Mouse (Mus musculus) gastrocnemius, postnatal 25 days (tissue): ENCODE measurements around the gene Lpin2. TPM values are rescaled to one million over a fixed set of nuclear protein-coding genes. Genes with fewer than 3 reads are reported as not detected.

Experiments
- total RNA-seq, 2 experiments: library from RNA; stranded (reverse); gene quantifications; 1 replicate in 1 of 2; 2 replicates in 1 of 2; pipeline ENCODE4 v1.2.3; 2021

The Lpin2 gene
- total RNA-seq, 2 experiments from 2014 or later = 4.0 to 4.9 TPM

Other genes starting within 250 kb of the Lpin2 start
- 1,000 to 10,000 TPM; 1,018 to 1,234 TPM for gene Myom1, start 179.9 kb upstream of the Lpin2 start, total RNA-seq
- 100 to 1,000 TPM; 404 to 431 TPM for gene Myl12a, start 179.7 kb upstream of the Lpin2 start, total RNA-seq
- gene Emilin2, start 129.4 kb downstream of the Lpin2 start, total RNA-seq = 10 to 100 TPM in 1 of 2 experiments, 1 to 10 TPM in 1; 9.9 to 13.8 TPM